Mouse (Mus musculus) E14TG2a.4 (cell line): ENCODE data around the gene Rrp9.

Source experiments
- CTCF ChIP-seq: conservative IDR thresholded peaks from 2 replicates; pipeline ENCODE4 v1.5.1; 2014; ENCODE audit warnings: low read length
- NANOG ChIP-seq: IDR thresholded peaks from 2 replicates; pipeline ENCODE4 v1.6.1; 2014; ENCODE audit warnings: borderline replicate concordance, low read length, mixed read lengths

GRCm38 (mm10) chr9:106444836-106445235, 30.9 kb upstream of the Rrp9 start:
- TF ChIP-seq CTCF = no peak
- no peak for TF ChIP-seq NANOG
